Mouse (Mus musculus) cerebellum, adult 2 months (tissue): ENCODE measurements around the gene Macc1.

Experiments used
- CTCF ChIP-seq: fragments of 200-500 bp; IDR thresholded peaks from 2 replicates; pipeline ENCODE4 v1.5.1; 2011; ENCODE audit warnings: low read depth, mild to moderate bottlenecking, control low read depth, low read length, moderate library complexity, borderline replicate concordance; ENCODE audit not compliant: insufficient read depth
- POLR2A ChIP-seq: fragments of 200-500 bp; IDR thresholded peaks from 2 replicates; pipeline ENCODE4 v1.6.1; 2011; ENCODE audit warnings: low read length, control low read depth, borderline replicate concordance; ENCODE audit not compliant: insufficient read depth

DNA sequence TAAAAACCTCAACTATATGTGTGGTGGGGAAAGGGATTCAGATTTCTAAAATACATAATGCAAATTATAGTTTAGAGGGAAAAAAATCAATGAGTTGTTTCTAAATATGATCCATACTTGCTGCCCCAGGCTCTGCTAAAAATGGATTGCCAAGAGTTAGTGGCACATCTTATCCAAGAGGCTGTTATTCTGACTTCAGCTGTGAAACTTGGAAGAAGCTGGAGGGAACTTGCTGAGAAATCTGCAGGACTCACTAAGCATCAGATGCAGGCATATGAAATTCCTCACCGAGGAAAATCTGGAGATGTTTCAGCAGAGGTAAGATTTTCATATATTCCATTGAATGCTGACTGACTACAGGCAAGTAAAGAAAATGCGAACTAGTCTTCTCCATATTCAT is 136.0 kb downstream of the Macc1 start:
- no peak for TF ChIP-seq CTCF
- TF ChIP-seq POLR2A: no peak
